Mouse (Mus musculus): ENCODE measurements at regions not wholly inside any gene's neighbourhood (a gene's known extent, or its start where the extent isn't known, plus 50 kb on each side); places are given as distances from the start of the nearest gene placed in this dataset.

DNA sequence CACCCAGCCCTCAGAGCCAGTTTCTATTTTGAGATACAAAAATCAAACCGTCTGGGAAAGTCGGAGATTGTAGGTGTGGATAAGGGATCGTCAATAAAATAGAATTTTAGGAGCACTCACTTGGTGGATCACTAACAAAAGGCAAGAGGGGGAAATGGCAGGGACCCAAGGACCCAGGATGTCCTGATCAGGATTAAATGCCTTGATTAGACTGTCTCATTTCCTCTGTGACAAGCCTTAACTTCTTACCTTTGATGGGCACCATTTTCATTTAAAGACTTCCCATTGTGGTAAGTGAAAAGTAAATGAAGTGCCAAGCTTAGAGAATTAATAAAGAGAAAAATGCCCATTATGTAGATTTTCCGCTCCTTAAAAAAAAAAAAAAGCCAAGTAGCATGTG, 238.0 kb upstream of the Mpped2 start:
- TF ChIP-seq CTCF (IDR thresholded peaks at IDR 0.05), result no peak
- TF ChIP-seq POLR2A (IDR thresholded peaks at IDR 0.05; ENCODE audit: insufficient read depth, low read depth, low read length), result no peak
